Mouse (Mus musculus) central nervous system, embryonic 18 days (tissue): ENCODE data around the gene B430306N03Rik. TPM values are rescaled to one million over a fixed set of nuclear protein-coding genes. Genes with fewer than 3 reads are reported as not detected.

Source experiments
- polyA plus RNA-seq: library from polyadenylated mRNA; depleted of rRNA; stranded (reverse); fragments of >200 nt; gene quantifications from 2 replicates; pipeline ENCODE4 v1.2.3, GENCODE M21; 2012; rRNA removed

The B430306N03Rik gene
- 0.03 and 0.09 TPM in 2 replicates for polyA plus RNA-seq

GRCm38 (mm10) chr17:48315905-48316579, at the start of gene B430306N03Rik:
Gene B430306N03Rik (plus strand): TSS chr17:48316141.

GRCm38 (mm10) chr17:48299203-48299602, 16.7 kb upstream of the B430306N03Rik start, which contains the start of gene Treml2:
Gene Treml2 (plus strand): TSS chr17:48299498.

GRCm38 (mm10) chr17:48346231-48346630, 30.3 kb downstream of the B430306N03Rik start, which contains the start of gene Trem2:
Gene Trem2 (plus strand): TSS chr17:48346401.

GRCm38 (mm10) chr17:48359616-48360015, 43.7 kb downstream of the B430306N03Rik start, which contains the start of gene Treml1:
Gene Treml1 (plus strand): TSS chr17:48359916.

Other genes with a start within 250 kb of the B430306N03Rik start
- 0.05 TPM in 1 of 2 replicates, not detected in the other for gene 1700067P10Rik, start 226.8 kb upstream of the B430306N03Rik start, polyA plus RNA-seq
- not detected in 2 replicates for gene 9830107B12Rik, start 169.9 kb upstream of the B430306N03Rik start, polyA plus RNA-seq
- gene A530064D06Rik, start 148.9 kb upstream of the B430306N03Rik start, polyA plus RNA-seq, result 0.05 TPM in 1 of 2 replicates, not detected in the other
- gene Trem1, start 83.4 kb upstream of the B430306N03Rik start, polyA plus RNA-seq, result 0.03 TPM in 1 of 2 replicates, not detected in the other
- gene Trem3, start 68.4 kb upstream of the B430306N03Rik start, polyA plus RNA-seq, result 0.08 and 0.09 TPM in 2 replicates
- gene Treml4, start 51.8 kb upstream of the B430306N03Rik start, polyA plus RNA-seq, result 0.09 TPM in 1 of 2 replicates, not detected in the other
- 0.10 and 0.13 TPM in 2 replicates for gene Treml2, start 16.6 kb upstream of the B430306N03Rik start, polyA plus RNA-seq
- gene Trem2, start 30.3 kb downstream of the B430306N03Rik start, polyA plus RNA-seq, result 4.7 and 7.9 TPM in 2 replicates
- gene Treml1, start 43.8 kb downstream of the B430306N03Rik start, polyA plus RNA-seq, result 0.07 and 0.12 TPM in 2 replicates
- 92.1 and 104 TPM in 2 replicates for gene Nfya, start 93.8 kb downstream of the B430306N03Rik start, polyA plus RNA-seq
- 19.0 and 21.8 TPM in 2 replicates for gene Oard1, start 93.9 kb downstream of the B430306N03Rik start, polyA plus RNA-seq
- gene Apobec2, start 116.8 kb downstream of the B430306N03Rik start, polyA plus RNA-seq, result 0.32 and 5.4 TPM in 2 replicates
- 1.4 and 1.6 TPM in 2 replicates for gene Tspo2, start 135.4 kb downstream of the B430306N03Rik start, polyA plus RNA-seq
- gene Unc5cl, start 138.8 kb downstream of the B430306N03Rik start, polyA plus RNA-seq, result 0.15 and 0.17 TPM in 2 replicates